Mouse (Mus musculus) ES-E14 (cell line): ENCODE data around the gene Epb41l2. TPM values are rescaled to one million over a fixed set of nuclear protein-coding genes. Genes with fewer than 3 reads are reported as not detected.

Experiments used
- DNase-seq: peaks from one replicate; pipeline ENCODE4 v3.0.0-alpha.2; 2013; ENCODE audit warnings: low read depth, low spot score
- H3K27ac ChIP-seq: 2 replicates; pipeline ENCODE4 v1.5.1; 2012; ENCODE audit warnings: low read depth, mild to moderate bottlenecking, low read length, moderate library complexity, mixed read lengths; ENCODE audit not compliant: poor library complexity, insufficient read depth, severe bottlenecking
- H3K36me3 ChIP-seq: 2 replicates; pipeline ENCODE4 v1.6.1; 2012; ENCODE audit warnings: mild to moderate bottlenecking, low read length, moderate library complexity, mixed read lengths; ENCODE audit not compliant: control insufficient read depth, poor library complexity, insufficient read depth, severe bottlenecking
- H3K4me1 ChIP-seq, 2 experiments: fragments of 150-350 bp in 1 of 2; sonication (generic) in 1 of 2; 2 replicates each; pipeline ENCODE4 v1.6.1; 2012; ENCODE audit warnings: low read length in 2 of 2, mild to moderate bottlenecking in 1 of 2, mixed read lengths in 1 of 2; ENCODE audit not compliant: control insufficient read depth in 2 of 2, insufficient read depth in 2 of 2, poor library complexity in 1 of 2
- H3K4me3 ChIP-seq, 2 experiments: fragments of 150-350 bp in 1 of 2; sonication (generic) in 1 of 2; 2 replicates each; pipeline ENCODE4 v1.5.1; 2012; ENCODE audit warnings: low read length in 2 of 2, low read depth in 1 of 2, mild to moderate bottlenecking in 1 of 2, mixed read lengths in 1 of 2; ENCODE audit not compliant: insufficient read depth in 1 of 2, poor library complexity in 1 of 2, severe bottlenecking in 1 of 2
- H3K9ac ChIP-seq: 2 replicates; pipeline ENCODE4 v1.6.1; 2012; ENCODE audit warnings: low read depth, mild to moderate bottlenecking, low read length, mixed read lengths; ENCODE audit not compliant: poor library complexity, insufficient read depth, severe bottlenecking
- H3K9me3 ChIP-seq: fragments of 150-350 bp; sonication (generic); 2 replicates; pipeline ENCODE4 v1.6.1; 2012; ENCODE audit warnings: low read depth, mild to moderate bottlenecking, low read length; ENCODE audit not compliant: control insufficient read depth, insufficient read depth
- CHD2 ChIP-seq: IDR thresholded peaks from 2 replicates; pipeline ENCODE4 v1.6.1; 2014; ENCODE audit warnings: mild to moderate bottlenecking, low read depth, low read length, inconsistent platforms
- HCFC1 ChIP-seq: IDR thresholded peaks from 2 replicates; pipeline ENCODE4 v1.6.1; 2012; ENCODE audit warnings: low read length, inconsistent platforms, borderline replicate concordance; ENCODE audit not compliant: insufficient read depth
- MAFK ChIP-seq: IDR thresholded peaks from 2 replicates; pipeline ENCODE4 v1.6.1; 2014; ENCODE audit warnings: mild to moderate bottlenecking, low read depth, low read length, inconsistent platforms; ENCODE audit not compliant: insufficient read depth
- ZC3H11A ChIP-seq: IDR thresholded peaks from 2 replicates; pipeline ENCODE4 v1.6.1; 2012; ENCODE audit warnings: low read depth, mild to moderate bottlenecking, inconsistent platforms, low read length, borderline replicate concordance
- ZNF384 ChIP-seq: IDR thresholded peaks from 2 replicates; pipeline ENCODE4 v1.6.1; 2012; ENCODE audit warnings: low read depth, low read length, inconsistent platforms
- in situ Hi-C, 2 experiments: fragments of 600-800 bp; cut with MboI; formaldehyde crosslinking; loops; one replicate each; pipeline ENCODE4 v1.15.1; 2025; ENCODE audit warnings: low sequenced_read_pairs in 2 of 2, inconsistent platforms in 1 of 2; ENCODE audit not compliant: unreplicated experiment in 2 of 2
- total RNA-seq: library from RNA; depleted of rRNA; stranded (reverse); fragments of 300-350 nt; gene quantifications from 2 replicates; pipeline ENCODE4 v1.2.3, GENCODE M21; 2012

The Epb41l2 gene
- total RNA-seq, 1 experiment: 72.5 TPM

DNA sequence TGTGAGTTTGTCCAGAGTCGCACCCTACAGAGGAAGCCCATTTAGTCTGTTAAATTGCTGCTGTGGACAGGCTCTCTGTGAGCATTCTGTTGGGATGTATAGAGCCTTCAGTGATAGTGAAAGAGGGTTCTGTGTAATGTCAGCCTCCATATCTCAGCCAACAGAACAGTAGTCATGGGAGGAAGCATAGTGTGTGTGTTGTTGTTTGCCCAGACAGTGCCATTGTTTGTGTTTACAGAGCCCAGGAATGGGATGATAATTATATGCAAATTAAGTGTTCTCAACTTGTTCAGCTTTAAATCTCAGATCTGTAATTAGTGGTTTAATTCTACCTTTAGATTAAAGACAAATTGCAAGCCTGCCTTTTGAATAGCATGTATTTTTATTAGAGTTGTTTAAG is 102.2 kb downstream of the Epb41l2 start:
- H3K4me1 ChIP-seq: peaks cover 0 to 3% of the 10 kb centered on the region in 2 experiments; a peak in 1 of 4 replicates
- TF ChIP-seq ZC3H11A: no peak
- TF ChIP-seq HCFC1: no peak
- no peak for TF ChIP-seq MAFK
- no peak for TF ChIP-seq ZNF384
- TF ChIP-seq CHD2: no peak
- in situ Hi-C loops: no loop called here
- no peaks in the 10 kb centered on the region for H3K9me3 ChIP-seq
- no peak overlapping the region for H3K27ac ChIP-seq
- no peak overlapping the region for H3K4me3 ChIP-seq
- DNase-seq: no peak
- H3K9ac ChIP-seq: no peak overlapping the region
- 0 out of 2 replicates have a peak, but pooled peaks cover 2% of the 10 kb centered on the region for H3K36me3 ChIP-seq

DNA sequence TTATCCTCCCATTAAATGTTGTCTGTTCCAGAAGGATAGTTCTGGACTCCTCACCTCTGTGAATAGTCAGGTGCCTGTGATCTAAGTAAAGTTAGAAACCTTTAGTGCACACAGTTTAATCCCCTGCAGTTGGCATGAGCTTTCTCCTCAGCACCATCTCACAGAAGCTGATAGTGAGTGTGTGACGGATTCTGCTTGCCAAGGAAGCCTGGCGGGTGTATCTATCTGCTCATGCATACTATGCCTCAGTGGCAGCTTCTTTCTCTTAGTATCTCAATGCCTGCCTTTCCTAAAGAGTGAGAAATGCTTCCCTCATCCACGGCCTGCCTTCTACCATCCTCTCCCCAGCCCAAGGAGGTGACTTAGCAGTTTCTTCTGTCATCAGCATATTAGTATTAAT is 103.1 kb downstream of the Epb41l2 start:
- TF ChIP-seq ZC3H11A (no peak), HCFC1 (no peak), ZNF384 (no peak), CHD2 (no peak), MAFK (no peak)
- no peak for DNase-seq

DNA sequence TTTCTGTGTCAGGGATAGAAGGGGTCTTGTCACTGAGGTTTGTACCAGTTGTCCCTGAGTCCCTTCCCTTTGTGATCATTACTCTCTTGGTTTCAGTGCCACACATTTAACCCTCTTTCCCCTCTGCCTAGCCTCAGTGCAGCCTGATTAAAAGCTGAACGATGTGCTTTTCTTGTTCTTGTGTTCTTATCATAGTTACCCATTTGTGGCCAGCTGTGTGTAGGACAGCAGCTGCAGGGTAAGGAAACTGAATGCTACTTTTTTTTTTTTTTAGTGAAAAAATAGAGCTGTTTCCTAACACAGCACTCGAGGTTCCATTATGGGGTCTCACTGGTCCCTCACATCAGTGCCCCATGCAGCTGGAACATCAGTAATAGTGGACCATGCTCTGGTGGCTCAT is 106.9 kb downstream of the Epb41l2 start:
- Histone ChIP-seq H3K9me3 (no peaks in the 10 kb centered on the region), H3K27ac (no peak overlapping the region), H3K4me1 (no peaks in the 10 kb centered on the region), H3K4me3 (no peak overlapping the region), H3K9ac (no peak overlapping the region), H3K36me3 (peaks cover 3% of the 10 kb centered on the region)
- in situ Hi-C loops: no loop called here
- no peak for DNase-seq
- TF ChIP-seq HCFC1 (no peak), ZNF384 (no peak)

More for the DNA sequence above, 103.1 kb downstream of the Epb41l2 start:
- in situ Hi-C loops: no loop called here
- Histone ChIP-seq H3K4me1 (peaks cover 0 to 3% of the 10 kb centered on the region in 2 experiments; a peak in 1 of 4 replicates), H3K36me3 (no peaks in the 10 kb centered on the region), H3K27ac (no peak overlapping the region), H3K4me3 (no peak overlapping the region), H3K9me3 (no peaks in the 10 kb centered on the region), H3K9ac (no peak overlapping the region)

DNA sequence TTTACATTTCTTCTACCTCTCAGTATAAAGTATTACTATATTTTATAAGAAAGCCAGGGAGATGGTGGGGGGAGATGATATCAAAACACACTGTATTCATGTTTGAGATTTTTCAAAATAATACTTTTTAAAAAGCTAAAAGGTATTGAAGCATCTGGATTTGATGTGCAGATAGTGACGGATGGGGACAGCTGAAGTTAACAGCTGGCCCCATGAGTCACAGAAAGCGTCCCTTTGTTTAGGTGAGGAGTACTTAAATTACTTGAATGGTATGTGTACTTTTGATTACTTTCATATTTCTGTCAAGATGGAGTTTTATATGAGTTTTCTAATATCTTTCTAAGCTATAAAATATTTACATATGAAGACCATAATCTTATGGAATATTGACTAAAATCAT is 112.3 kb downstream of the Epb41l2 start:
- H3K9me3 ChIP-seq: no peaks in the 10 kb centered on the region
- peaks cover 4% of the 10 kb centered on the region for H3K36me3 ChIP-seq
- DNase-seq: no peak
- H3K27ac ChIP-seq: no peak overlapping the region
- TF ChIP-seq MAFK (no peak), CHD2 (no peak), ZC3H11A (no peak)
- no peaks in the 10 kb centered on the region for H3K4me1 ChIP-seq
- H3K4me3 ChIP-seq: no peak overlapping the region
- in situ Hi-C loops: no loop called here
- no peak overlapping the region for H3K9ac ChIP-seq

DNA sequence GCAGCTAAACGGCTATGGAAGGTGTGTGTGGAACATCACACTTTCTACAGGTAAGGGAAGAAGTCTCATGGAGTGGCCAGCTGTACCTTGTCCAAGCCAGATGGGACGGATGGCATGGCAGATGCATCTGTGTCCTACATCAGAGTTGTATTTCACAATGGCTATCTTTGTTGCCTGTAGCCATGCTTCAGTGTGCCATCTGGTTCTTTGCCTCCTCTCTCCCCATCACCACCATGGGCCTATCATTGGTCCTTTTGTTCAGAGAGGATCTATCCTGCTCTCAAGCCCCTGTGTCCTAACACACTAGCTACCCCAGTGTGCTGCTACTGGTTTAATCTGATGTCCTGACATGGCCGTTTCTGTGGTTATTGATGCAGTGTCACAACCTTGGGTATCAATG is 120.1 kb downstream of the Epb41l2 start:
- Histone ChIP-seq H3K9me3 (no peaks in the 10 kb centered on the region), H3K36me3 (peaks cover 13% of the 10 kb centered on the region), H3K4me3 (no peak overlapping the region), H3K4me1 (no peaks in the 10 kb centered on the region), H3K27ac (no peak overlapping the region), H3K9ac (no peak overlapping the region)
- in situ Hi-C loops: loop anchor here in 1 of 2 experiments (25.0 kb wide), 1 partner anchor 217 kb away; no protein-coding TSS in a partner anchor
- no peak for DNase-seq
- no peak for TF ChIP-seq MAFK
- no peak for TF ChIP-seq HCFC1
- no peak for TF ChIP-seq ZC3H11A
- no peak for TF ChIP-seq ZNF384
- no peak for TF ChIP-seq CHD2
